Mouse (Mus musculus) embryonic fibroblast, embryonic 13.5 days (primary cell): ENCODE results near the gene Pan2.

Source experiments
- CTCF ChIP-seq: IDR thresholded peaks from 2 replicates; pipeline ENCODE4 v1.5.1; 2011; ENCODE audit warnings: mild to moderate bottlenecking, control low read depth, low read length, moderate library complexity, borderline replicate concordance; ENCODE audit not compliant: insufficient read depth
- POLR2A ChIP-seq: IDR thresholded peaks from 2 replicates; pipeline ENCODE4 v1.6.1; 2011; ENCODE audit warnings: low read depth, mild to moderate bottlenecking, control low read depth, low read length, moderate library complexity

DNA sequence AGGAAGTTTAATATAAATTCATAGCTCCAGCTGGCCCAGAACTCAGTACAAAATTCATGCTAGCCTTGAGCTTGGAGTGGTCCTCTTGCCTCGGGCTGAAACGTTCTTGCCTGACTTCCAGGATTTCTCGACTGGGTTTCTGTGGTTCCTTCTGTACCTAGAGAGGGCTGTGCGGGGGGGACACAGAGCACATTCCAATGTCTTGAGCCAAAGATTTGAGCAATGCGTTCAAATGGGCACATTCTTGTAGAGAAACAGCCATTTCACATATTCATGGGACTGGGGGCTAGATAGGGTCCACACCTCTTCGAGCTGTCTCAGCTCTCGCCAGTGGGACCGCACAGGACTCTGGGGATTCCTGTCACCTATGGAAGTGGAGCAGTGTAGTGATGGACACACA lies 47.2 kb upstream of the Pan2 start:
- TF ChIP-seq CTCF: no peak
- no peak for TF ChIP-seq POLR2A
